Mouse (Mus musculus) embryonic facial prominence, embryonic 11.5 days (tissue): ENCODE measurements around the gene Olfr1337. TPM values are rescaled to one million over a fixed set of nuclear protein-coding genes. Genes with fewer than 3 reads are reported as not detected.
"Not testable (repeated sequence)": the region's sequence is repeated elsewhere in the genome, so short reads cannot be mapped to it uniquely, and the experiment has no call there.

ENCODE experiments used
- ATAC-seq: fragments of 200-750 bp; cut with Nextera tagmentation; replicated peaks from 2 replicates; pipeline ENCODE4 v1.8.0; 2017; ENCODE audit warnings: low read depth; ENCODE audit not compliant: insufficient number of reproducible peaks, low FRiP score, low TSS enrichment
- DNase-seq: peaks from one replicate; pipeline ENCODE4 v3.0.0-alpha.2; 2015; ENCODE audit warnings: low spot score
- H3K27ac ChIP-seq: fragments of 300-500 bp; sonication (generic); replicated peaks from 2 replicates; pipeline ENCODE4 v1.5.1; 2014; ENCODE audit warnings: mild to moderate bottlenecking, low read depth, low read length, control low read depth
- H3K27me3 ChIP-seq: fragments of 300-500 bp; sonication (generic); 2 replicates; pipeline ENCODE4 v1.6.1; 2014; ENCODE audit warnings: mild to moderate bottlenecking, low read length, moderate library complexity, mixed read lengths; ENCODE audit not compliant: control insufficient read depth, insufficient read depth
- H3K36me3 ChIP-seq: fragments of 300-500 bp; sonication (generic); replicated peaks from 2 replicates; pipeline ENCODE4 v1.6.1; 2014; ENCODE audit warnings: low read depth, mild to moderate bottlenecking, low read length, moderate library complexity, mixed read lengths; ENCODE audit not compliant: control insufficient read depth, insufficient read depth
- H3K4me1 ChIP-seq: fragments of 300-500 bp; sonication (generic); 2 replicates; pipeline ENCODE4 v1.6.1; 2014; ENCODE audit warnings: low read length, mixed read lengths; ENCODE audit not compliant: control insufficient read depth, insufficient read depth
- H3K4me2 ChIP-seq: fragments of 300-500 bp; sonication (generic); 2 replicates; pipeline ENCODE4 v1.6.1; 2014; ENCODE audit warnings: low read depth, mild to moderate bottlenecking, control low read depth, low read length, moderate library complexity
- H3K4me3 ChIP-seq: fragments of 300-500 bp; sonication (generic); 2 replicates; pipeline ENCODE4 v1.5.1; 2014; ENCODE audit warnings: low read depth, low read length, control low read depth
- H3K9ac ChIP-seq: fragments of 300-500 bp; sonication (generic); replicated peaks from 2 replicates; pipeline ENCODE4 v1.6.1; 2014; ENCODE audit warnings: mild to moderate bottlenecking, control low read depth, low read length
- H3K9me3 ChIP-seq: fragments of 300-500 bp; sonication (generic); replicated peaks from 2 replicates; pipeline ENCODE4 v1.6.1; 2016; ENCODE audit warnings: mild to moderate bottlenecking, low read length, inconsistent platforms, mixed read lengths; ENCODE audit not compliant: control insufficient read depth
- WGBS: fragments of 180-500 bp; shearing (Covaris S2); extraction: QIAGEN DNeasy Blood & Tissue Kit; methylation state at CpG from one replicate; pipeline ENCODE4 v1.1.7; 2014; 5-methylcytosine and 5-hydroxymethylcytosine counted together
- polyA plus RNA-seq: library from polyadenylated mRNA; unstranded; fragments of >200 nt; fragmentation: Nextera tagmentation; extraction: Ambion mirVana; gene quantifications from 2 replicates; pipeline ENCODE4 v1.2.1, GENCODE M21; 2014

Olfr1337 gene
- polyA plus RNA-seq: not detected in 2 replicates

GRCm38 (mm10) chr4:118782486-118782885 is at the start of gene Olfr1337:
Gene Olfr1337 (minus strand): TSS chr4:118782586.
- DNase-seq (no peak), ATAC-seq (no peak)
- Histone ChIP-seq H3K9me3 (no peaks in the 10 kb centered on the region), H3K27ac (no peak within 1 kb of the TSS), H3K4me3 (no peak within 1 kb of the TSS), H3K36me3 (no peaks in the 10 kb centered on the region), H3K4me2 (no peak within 1 kb of the TSS), H3K9ac (no peak within 1 kb of the TSS), H3K4me1 (no peaks in the 10 kb centered on the region), H3K27me3 (no peaks in the 10 kb centered on the region)
- WGBS: 84% methylated on average over 2 of the region's 2 CpGs

DNA sequence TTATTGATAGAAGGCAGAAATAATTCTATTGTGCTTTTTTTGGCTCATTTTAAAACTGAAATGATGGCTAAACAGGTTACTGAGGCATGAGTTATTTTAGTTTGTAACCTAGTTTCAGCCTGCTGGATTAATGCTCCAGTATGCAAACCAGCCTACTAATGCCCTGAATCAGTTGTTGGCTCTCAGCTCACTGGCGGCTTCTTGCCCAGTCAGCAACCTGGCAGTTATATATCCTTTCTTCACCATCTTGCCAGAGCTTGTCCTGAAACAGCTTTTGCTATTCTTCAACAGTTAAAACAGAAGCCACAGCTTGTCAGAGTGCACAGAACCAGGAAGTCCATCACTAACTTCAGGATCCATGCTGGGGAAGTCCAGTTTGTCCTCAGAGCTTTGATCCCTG is 36.5 kb upstream of the Olfr1337 start:
- Histone ChIP-seq H3K4me1 (no peaks in the 10 kb centered on the region), H3K9ac (no peak overlapping the region), H3K27me3 (no peaks in the 10 kb centered on the region), H3K36me3 (no peaks in the 10 kb centered on the region), H3K4me3 (no peak overlapping the region), H3K4me2 (no peak overlapping the region), H3K27ac (no peak overlapping the region), H3K9me3 (no peaks in the 10 kb centered on the region)
- WGBS: 89% methylated on average over 1 of the region's 1 CpGs
- DNase-seq: no peak
- ATAC-seq: no peak

DNA sequence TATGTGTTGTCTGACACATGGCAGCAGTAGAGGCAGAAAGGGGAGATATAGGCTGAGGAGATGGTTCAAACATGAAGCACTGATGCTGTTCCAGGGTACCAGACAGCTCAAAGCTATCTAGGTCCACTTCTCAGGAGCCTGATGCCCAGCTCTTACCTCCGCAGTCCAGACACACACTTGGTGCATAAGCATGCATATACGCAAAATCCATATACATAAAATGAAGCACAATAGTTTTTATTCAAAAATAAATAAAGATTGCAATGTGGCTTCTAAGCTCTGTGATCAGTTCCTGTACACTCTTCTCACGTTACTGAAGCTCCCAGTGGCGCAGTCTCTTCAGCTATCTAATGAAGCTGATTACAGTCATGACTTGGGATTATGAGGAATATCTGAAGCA is 27.5 kb upstream of the Olfr1337 start, which contains the start of gene Olfr1335:
Gene Olfr1335, minus strand, starts transcription at position 101 of the 400 bp plus-strand sequence.
- 89% methylated on average over 4 of the region's 4 CpGs for WGBS
- no peaks in the 10 kb centered on the region for H3K36me3 ChIP-seq
- H3K4me1 ChIP-seq: no peaks in the 10 kb centered on the region
- H3K27me3 ChIP-seq: no peaks in the 10 kb centered on the region
- no peak for DNase-seq
- no peak within 1 kb of the TSS for H3K9ac ChIP-seq
- H3K4me2 ChIP-seq: no peak within 1 kb of the TSS
- no peak for ATAC-seq
- H3K4me3 ChIP-seq: no peak within 1 kb of the TSS
- no peaks in the 10 kb centered on the region for H3K9me3 ChIP-seq
- H3K27ac ChIP-seq: no peak within 1 kb of the TSS

DNA sequence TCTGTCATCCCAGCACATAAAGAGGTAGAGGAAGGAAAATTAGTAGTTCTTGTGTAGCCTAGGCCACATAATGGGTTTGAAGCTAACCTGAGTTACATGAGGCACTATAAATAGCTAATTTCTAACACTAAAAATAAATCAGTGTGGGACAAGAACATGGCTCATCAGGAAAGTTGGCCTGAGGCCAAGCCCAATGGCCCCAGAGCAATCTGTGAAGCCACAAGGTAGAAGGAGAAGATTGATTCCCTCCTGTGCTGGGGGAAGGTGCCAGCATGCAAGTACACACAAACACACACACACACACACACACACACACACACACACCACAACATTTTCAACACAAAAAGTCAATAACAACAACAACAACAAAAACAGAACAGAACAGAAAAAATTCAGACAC is 10.4 kb upstream of the Olfr1337 start:
- DNase-seq, H3K4me3 ChIP-seq, H3K4me1 ChIP-seq, H3K27me3 ChIP-seq, H3K4me2 ChIP-seq, ATAC-seq, H3K36me3 ChIP-seq, H3K9me3 ChIP-seq, H3K9ac ChIP-seq, H3K27ac ChIP-seq: not testable (repeated sequence)

DNA sequence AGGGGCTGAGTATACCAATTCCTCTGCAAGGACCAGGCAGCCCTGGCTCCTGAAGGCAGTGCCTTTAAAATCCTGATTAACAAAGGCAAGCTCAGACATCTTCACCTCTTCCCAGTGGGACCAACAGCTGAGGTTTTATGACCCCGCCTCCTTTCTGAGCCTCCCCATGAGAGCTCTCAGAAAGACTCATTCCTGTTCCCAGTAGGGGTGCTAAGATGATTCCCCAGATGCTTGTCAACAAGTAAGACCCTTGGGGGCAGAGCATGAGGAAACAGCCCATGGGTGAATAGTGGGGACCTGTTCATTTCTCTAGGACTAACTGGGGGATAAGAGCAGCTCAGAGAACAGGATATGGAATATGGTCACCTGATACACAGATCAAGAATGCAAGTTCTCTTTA is 23.7 kb downstream of the Olfr1337 start, which contains the start of gene Olfr1338:
Gene Olfr1338, minus strand, starts transcription at position 101 of the 400 bp plus-strand sequence.
- no peak for DNase-seq
- Histone ChIP-seq H3K36me3 (no peaks in the 10 kb centered on the region), H3K9ac (no peak within 1 kb of the TSS), H3K4me2 (no peak within 1 kb of the TSS), H3K4me1 (no peaks in the 10 kb centered on the region), H3K27me3 (no peaks in the 10 kb centered on the region), H3K4me3 (no peak within 1 kb of the TSS), H3K27ac (no peak within 1 kb of the TSS), H3K9me3 (no peaks in the 10 kb centered on the region)
- ATAC-seq: no peak
- 89% methylated on average over 1 of the region's 1 CpGs for whole genome bisulfite sequencing

DNA sequence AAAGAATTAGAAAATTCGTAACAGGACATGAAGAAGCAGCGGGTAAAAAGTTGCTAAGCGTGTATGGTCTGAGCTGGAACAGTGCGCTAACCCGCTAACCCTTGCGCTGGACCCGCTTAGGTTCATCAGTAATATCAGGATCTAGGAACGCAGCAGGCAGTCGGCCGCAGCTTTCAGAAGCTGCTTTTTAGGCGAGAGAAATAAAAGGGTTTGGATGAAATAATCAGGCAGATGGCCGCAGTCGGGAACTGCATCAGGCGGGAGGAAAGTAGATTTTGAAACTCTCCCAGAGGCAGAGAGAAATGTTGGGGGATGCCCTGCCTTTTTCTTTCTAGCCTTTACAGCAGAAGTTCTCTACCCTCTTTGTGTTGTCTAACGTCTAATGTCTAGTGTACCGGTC is 40.5 kb downstream of the Olfr1337 start:
- H3K27ac ChIP-seq: no peak overlapping the region
- no peaks in the 10 kb centered on the region for H3K36me3 ChIP-seq
- no peak overlapping the region for H3K4me3 ChIP-seq
- no peak for DNase-seq
- no peaks in the 10 kb centered on the region for H3K4me1 ChIP-seq
- H3K9ac ChIP-seq: no peak overlapping the region
- 2% methylated on average over 16 of the region's 16 CpGs for WGBS
- H3K27me3 ChIP-seq: no peaks in the 10 kb centered on the region; the same call in 1 of the 2 replicates
- ATAC-seq: no peak
- no peak overlapping the region for H3K4me2 ChIP-seq
- H3K9me3 ChIP-seq: no peaks in the 10 kb centered on the region

DNA sequence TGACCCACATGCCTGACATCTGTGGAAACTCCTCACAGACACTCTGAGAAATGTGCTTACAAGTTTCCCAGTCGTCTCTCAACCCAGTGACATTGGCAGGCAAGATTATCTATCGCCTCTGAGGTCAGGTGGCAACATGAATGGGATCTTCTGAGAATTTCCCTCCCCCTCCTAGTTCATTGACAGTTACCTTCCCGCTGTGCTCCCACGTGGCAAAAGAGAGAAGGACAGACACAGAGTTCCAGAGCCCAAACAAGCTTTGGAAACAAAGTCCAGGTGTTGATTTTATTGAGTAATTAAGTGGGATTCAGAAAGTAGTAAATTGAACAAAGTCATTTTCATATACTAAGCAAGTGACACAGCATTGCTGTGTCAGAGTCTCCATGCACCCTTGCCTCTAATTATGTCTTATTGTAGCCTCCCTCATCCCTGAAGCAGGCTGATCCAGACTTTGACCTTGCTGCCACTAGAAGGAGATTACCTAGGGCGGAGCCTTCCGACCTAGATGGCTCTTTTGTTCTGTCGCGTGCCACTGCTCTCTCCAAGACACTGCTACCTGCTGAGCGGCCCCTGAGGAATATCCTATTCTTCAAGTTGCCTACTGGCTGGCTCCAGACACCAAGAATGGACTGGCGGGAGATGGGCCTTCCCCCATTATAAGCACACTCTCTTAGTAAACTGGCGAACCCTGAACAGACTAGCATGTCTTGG is 41.2 kb downstream of the Olfr1337 start:
- H3K27ac ChIP-seq: no peak overlapping the region
- no peaks in the 10 kb centered on the region; the same call in 1 of the 2 replicates for H3K27me3 ChIP-seq
- H3K9ac ChIP-seq: no peak overlapping the region
- H3K9me3 ChIP-seq: no peaks in the 10 kb centered on the region
- H3K4me2 ChIP-seq: no peak overlapping the region
- no peaks in the 10 kb centered on the region for H3K36me3 ChIP-seq
- H3K4me1 ChIP-seq: no peaks in the 10 kb centered on the region
- ATAC-seq (no peak), DNase-seq (no peak)
- no peak overlapping the region for H3K4me3 ChIP-seq
- 7% methylated on average over 11 of the region's 11 CpGs for WGBS

DNA sequence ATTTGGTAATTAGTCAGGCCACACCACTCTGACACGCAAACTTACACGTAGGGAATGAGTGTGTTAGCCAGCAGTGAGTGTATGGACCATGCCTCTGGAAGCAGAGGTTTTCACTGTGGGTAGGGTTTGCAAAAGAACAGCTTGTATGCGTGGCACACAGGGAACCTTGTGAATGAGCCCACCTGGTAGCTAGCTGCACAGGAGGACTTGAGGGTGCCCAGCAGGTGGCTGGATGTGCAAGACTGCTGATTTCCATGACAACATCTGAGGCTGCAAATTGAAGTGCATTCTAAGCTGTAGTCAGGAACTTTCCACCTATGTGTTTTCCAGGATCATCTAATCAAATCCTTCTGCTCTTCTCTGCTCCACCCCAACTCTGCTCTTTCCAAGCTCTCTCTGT is 42.8 kb downstream of the Olfr1337 start:
- Histone ChIP-seq H3K9me3 (no peaks in the 10 kb centered on the region), H3K27ac (no peak overlapping the region), H3K4me2 (no peak overlapping the region), H3K9ac (no peak overlapping the region), H3K4me3 (no peak overlapping the region), H3K27me3 (no peaks in the 10 kb centered on the region; the same call in 1 of the 2 replicates), H3K4me1 (no peaks in the 10 kb centered on the region), H3K36me3 (no peaks in the 10 kb centered on the region)
- DNase-seq (no peak), ATAC-seq (no peak)
- 67% methylated on average over 3 of the region's 3 CpGs for WGBS
